Mouse (Mus musculus) fat pad, adult 2 months (tissue): ENCODE measurements at regions not wholly inside any gene's neighbourhood (a gene's known extent, or its start where the extent isn't known, plus 50 kb on each side); places are given as distances from the start of the nearest gene placed in this dataset.
A peak's percentile ranks its signal among the peaks of the same experiment; 100 is the strongest.

Experiments used
- DNase-seq: peaks from one replicate; pipeline ENCODE4 v3.0.0-alpha.2; 2011; ENCODE audit warnings: low read depth, low spot score; ENCODE audit errors: extremely low read depth

DNA sequence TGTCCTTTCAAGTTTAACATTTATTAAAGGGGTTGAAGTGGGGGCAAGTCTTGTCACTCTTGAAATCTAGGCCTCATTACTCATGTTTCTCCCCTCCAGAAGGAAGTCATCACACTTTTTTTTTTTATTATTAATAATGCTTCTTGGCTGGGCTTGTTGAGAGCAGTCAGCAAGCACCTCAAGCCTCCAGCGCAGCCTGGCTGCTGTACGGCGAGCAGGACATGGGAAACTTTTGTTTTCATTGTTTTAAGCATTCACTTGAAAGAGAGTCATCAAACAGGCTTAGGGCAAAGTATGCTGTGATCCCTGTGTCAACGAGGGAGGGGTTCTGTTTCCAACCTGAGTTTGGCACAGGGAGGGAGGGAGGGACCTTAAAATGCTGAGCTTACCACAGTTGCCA is 178.7 kb downstream of the Gm12728 start:
- DNase-seq, result no peak

DNA sequence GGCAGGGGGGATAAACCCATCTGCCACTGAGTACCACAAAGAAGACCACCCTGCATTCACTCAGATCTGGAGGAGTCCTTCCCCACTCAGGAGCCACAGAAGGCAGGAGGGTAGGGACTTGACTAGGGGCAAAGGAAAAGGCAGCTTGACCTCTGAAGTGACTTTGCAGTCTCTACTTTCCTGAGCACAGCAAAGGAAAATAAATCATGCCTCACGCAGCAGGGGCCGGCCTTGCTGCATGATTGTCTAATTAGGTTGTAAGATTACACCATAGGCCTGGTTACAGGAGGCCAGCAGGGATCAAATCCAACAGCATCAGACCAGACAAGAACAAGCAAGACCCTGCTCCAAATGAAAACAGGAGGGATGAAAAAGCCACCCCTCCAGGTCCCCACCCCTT is 180.0 kb downstream of the Gm12728 start:
- DNase-seq, result no peak

- no peak for DNase-seq
Observed at GRCm38 (mm10) chr4:105970056-105970455, 180.4 kb downstream of the Gm12728 start.

DNA sequence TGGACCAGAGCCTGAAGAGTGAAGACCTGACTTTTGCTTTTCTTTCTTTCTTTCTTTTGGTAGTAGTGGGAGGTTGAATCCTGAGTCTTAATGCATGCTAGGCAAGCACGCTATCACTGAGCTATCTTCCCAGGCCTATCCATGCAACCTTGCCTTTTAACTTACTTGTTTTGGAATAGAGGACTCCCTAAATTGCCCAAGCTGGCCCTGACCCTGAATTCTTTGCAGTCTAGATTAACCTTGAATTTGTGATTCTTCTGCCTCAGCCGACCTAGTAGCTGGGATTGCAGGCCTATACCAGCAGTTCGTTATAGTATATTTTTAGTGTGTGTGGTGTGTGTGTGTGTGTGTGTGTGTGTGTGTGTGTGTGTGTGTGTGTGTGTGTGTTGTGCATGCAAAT is 183.1 kb downstream of the Gm12728 start:
- no peak for DNase-seq

- DNase-seq, result peak; percentile 36
Observed at GRCm38 (mm10) chr4:105973769-105974397, 184.2 kb downstream of the Gm12728 start.

- DNase-seq, result no peak
Observed at GRCm38 (mm10) chr4:105974948-105975347, 185.3 kb downstream of the Gm12728 start.

GRCm38 (mm10) chr4:105979048-105979447 is 189.4 kb downstream of the Gm12728 start:
- no peak for DNase-seq

GRCm38 (mm10) chr4:105983018-105983417 is 193.3 kb downstream of the Gm12728 start:
- no peak for DNase-seq

GRCm38 (mm10) chr4:105987963-105988602 is 198.4 kb downstream of the Gm12728 start:
- no peak for DNase-seq

DNA sequence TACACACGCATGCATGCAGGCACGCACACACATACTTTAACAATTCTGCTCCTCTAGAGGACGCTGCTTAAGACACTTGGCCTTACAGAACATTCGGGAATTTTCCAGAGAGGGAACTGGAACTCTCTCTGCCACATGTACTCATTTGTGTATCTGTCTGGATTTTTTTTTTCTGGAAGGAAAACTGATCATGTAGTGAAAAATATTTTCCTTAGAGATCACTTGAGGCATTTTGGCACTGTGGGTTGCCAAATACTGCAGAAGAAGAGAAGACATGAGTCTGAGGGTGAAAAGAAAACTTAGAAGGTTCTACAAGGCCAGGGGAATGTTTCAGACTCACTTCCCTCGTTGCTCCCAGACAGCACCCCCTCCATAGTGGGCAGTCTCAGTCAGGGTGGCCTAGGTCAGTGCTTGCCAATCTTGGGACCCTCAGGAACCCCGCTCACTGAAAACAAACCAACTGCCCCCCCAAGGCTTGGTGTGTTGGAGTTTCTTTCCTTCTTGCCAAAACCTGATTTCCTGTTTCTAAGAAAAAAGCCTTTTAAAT is 203.0 kb downstream of the Gm12728 start:
- DNase-seq, result no peak

GRCm38 (mm10) chr4:105994390-105994798 is 204.7 kb downstream of the Gm12728 start:
- DNase-seq, result no peak

GRCm38 (mm10) chr4:105996060-105996459 is 206.4 kb downstream of the Gm12728 start:
- DNase-seq, result no peak

DNA sequence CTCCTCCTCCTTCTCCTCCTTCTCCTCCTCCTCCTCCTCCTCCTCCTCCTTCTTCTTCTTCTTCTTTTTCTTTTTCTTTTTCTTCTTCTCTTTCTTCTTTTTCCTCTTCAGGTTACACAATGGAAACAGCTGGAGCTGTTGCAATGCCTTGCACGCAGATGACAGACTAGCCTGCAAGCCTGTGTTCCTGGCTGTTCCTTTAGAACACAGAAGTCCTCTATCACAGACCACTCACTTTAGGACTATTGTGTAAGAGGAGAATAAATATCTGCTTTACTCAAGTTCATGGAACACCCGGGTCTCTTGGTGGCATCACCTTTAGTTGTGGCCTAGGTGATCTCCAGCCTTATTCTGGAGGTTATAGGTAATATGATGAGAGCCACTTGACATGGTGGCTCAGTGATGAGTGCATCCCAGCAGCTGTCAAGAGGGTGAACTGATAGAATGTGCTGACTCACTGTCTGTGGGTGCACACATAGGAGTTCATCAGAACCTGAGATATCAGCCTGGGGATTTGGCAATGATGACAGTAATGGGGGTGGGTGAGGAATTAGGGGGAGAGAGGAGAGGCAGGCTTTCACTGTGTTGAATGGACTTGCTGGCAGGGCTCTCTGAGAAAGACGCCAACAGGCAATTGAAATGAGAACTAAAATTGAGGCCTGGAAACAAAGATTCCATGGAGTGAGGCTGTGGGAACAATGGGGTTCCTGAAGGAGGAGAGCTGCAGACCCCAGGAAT is 207.4 kb downstream of the Gm12728 start:
- DNase-seq, result no peak

DNA sequence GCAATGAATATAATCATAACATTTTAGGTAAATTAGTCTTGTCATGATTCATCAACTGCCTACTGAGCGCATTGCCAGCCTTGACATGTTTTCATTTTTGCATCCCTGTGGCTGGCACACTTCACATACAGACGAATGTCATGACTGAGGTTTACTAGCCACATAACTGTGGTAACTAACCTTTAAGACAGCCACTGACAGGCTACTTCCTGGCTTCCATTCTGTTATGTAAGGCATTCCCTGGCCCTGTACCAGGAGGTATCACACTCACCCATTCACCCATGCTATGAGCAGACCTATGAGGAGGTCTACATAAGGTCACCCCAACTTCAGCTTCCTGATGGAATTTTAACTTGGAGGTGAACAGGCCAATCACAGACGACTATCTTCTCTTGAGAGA is 212.8 kb downstream of the Gm12728 start:
- no peak for DNase-seq

DNA sequence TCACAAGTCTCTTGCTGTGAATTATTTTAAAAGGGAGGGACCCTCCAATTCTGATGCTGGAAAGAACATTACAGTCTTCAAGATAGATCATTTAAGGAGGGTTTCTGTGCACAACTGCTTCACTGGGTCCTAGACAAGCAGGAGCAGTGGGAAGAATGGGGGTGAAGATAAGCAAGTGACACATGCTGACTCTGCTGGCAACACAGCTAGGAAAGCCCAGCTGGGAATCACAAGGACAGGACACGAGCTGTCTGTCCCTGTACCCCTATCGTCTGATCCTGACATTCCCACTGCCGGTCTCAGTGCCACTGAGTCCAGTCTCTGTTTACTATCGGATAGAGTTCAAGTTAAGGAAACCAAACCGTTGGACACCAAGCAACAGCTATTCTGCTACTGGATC is 216.3 kb downstream of the Gm12728 start:
- no peak for DNase-seq

- no peak for DNase-seq
Observed at GRCm38 (mm10) chr4:106007334-106008190, 217.9 kb downstream of the Gm12728 start.

DNA sequence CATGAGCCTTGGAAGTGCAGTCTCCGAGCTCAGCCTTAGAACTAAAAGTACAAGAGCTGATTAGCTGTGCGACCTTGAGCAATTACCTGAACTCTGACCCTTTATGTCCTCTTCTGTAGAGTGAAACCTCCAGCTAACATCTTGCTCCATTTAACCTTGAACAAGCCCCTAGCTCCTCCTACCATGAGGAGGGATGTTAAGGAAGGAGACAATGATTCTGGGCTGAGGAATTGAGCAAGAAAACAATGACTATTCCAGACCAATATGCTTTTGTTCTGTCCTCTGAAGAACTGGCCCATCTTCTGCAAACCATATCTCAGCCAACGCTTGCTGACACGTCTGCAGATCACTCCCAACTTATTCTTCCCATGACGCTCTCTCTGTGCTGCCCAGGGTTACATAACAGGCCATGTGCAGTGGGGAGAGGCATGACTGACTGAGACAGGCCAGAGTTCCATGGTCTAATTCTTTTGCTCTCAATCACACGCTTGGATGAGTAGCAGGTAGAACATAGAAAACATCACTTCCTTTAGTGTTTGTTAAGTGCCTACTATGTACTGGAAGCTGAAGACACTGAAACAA is 227.5 kb downstream of the Gm12728 start:
- DNase-seq, result no peak

GRCm38 (mm10) chr4:106018936-106019335 is 229.3 kb downstream of the Gm12728 start:
- DNase-seq, result no peak

DNA sequence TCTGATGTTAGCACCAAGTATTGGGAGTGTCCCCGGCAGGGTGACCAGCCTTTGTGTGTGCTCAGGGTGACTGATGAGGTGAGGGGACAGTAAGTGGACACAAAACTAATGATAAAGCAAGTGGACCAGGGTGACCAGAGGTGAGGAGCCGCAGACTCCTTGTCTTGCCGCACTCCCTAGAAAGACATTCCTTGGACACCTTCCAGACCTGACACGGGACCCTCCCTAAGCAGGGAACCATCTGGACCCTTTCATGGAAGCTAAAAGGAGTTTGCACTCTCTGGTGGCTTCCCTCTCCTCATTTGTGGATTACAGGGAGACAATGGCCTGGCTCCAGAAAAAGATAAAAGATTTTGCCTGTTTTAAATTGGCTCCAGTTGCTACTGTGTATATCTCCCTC is 230.7 kb downstream of the Gm12728 start:
- DNase-seq, result no peak

DNA sequence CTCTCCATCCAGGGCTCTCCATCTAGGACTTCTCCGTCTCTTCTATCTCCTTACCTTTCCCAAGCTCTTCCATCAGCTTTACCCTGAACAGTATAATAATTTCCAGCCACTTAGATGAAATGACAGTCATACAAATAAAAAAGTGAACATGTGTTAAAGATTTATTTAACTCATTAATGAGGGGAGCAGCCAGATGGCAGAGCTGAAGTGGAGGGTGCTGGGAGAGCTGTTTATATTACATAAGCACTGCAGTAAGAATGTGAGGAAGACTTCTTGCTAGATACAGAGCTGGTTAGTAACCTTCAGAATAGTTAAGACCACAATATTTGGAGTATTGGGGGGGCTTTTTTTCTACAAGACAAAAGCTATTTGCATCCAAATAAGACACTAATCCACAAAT is 234.9 kb downstream of the Gm12728 start:
- DNase-seq, result no peak
